Mouse (Mus musculus) adrenal gland, postnatal 10 days (tissue): Measurements from ENCODE around the gene Cercam. TPM values are rescaled to one million over a fixed set of nuclear protein-coding genes. Genes with fewer than 3 reads are reported as not detected.
"Not testable (repeated sequence)": the region's sequence is repeated elsewhere in the genome, so short reads cannot be mapped to it uniquely, and the experiment has no call there.

Experiments used
- DNase-seq: peaks from one replicate; pipeline ENCODE4 v3.0.0; 2021; ENCODE audit warnings: mixed read lengths
- microRNA-seq: library from miRNA; unstranded; fragments of <30 nt; microRNA quantifications from one replicate; pipeline ENCODE4 v1.2.0, GENCODE M21; 2021
- total RNA-seq, 2 experiments: library from RNA; stranded (reverse); gene quantifications; 2 replicates each; pipeline ENCODE4 v1.2.3; 2021

The Cercam gene
- total RNA-seq, 2 experiments from 2014 or later: 16.6 to 19.0 TPM

GRCm38 (mm10) chr2:29897366-29897765 lies 28.4 kb downstream of the Cercam start:
- DNase-seq: no peak

GRCm38 (mm10) chr2:29898081-29898480 lies 29.1 kb downstream of the Cercam start:
- DNase-seq: no peak

- no peak for DNase-seq
Measured at GRCm38 (mm10) chr2:29902194-29902593, 33.2 kb downstream of the Cercam start.

GRCm38 (mm10) chr2:29908171-29908570 lies 39.2 kb downstream of the Cercam start:
- not testable (repeated sequence) for DNase-seq

- no peak for DNase-seq
Measured at GRCm38 (mm10) chr2:29910042-29910441, 41.1 kb downstream of the Cercam start.

GRCm38 (mm10) chr2:29917621-29918020 lies 48.7 kb downstream of the Cercam start:
- peak; percentile 39 for DNase-seq

- peak; percentile 71 for DNase-seq
Measured at GRCm38 (mm10) chr2:29922011-29922410, 53.0 kb downstream of the Cercam start.

GRCm38 (mm10) chr2:29926542-29926941 lies 57.6 kb downstream of the Cercam start:
- DNase-seq: no peak

GRCm38 (mm10) chr2:29930506-29930905 lies 61.5 kb downstream of the Cercam start:
- no peak for DNase-seq

GRCm38 (mm10) chr2:29931194-29931593 lies 62.2 kb downstream of the Cercam start:
- no peak for DNase-seq

Small RNA genes within 50 kb of the gene (microRNA-seq; reads per million reads assigned to microRNA genes)
- not detected for gene Mir219a-2
- gene Mir219b: not detected

Other genes with a start within 250 kb of the Cercam start
- gene Rapgef1, start 249.4 kb upstream of the Cercam start, total RNA-seq: 10 to 100 TPM; 58.5 to 66.5 TPM
- under 1 TPM in 1 of 2 experiments, not detected in 1; 0.48 TPM for gene Gm13420, start 117.5 kb upstream of the Cercam start, total RNA-seq
- not detected for gene Gm13547, start 109.9 kb upstream of the Cercam start, total RNA-seq
- 10 to 100 TPM; 16.4 to 21.8 TPM for gene Coq4, start 81.7 kb upstream of the Cercam start, total RNA-seq
- 10 to 100 TPM; 25.7 to 43.1 TPM for gene Trub2, start 80.7 kb upstream of the Cercam start, total RNA-seq
- gene Slc27a4, start 66.5 kb upstream of the Cercam start, total RNA-seq: 10 to 100 TPM; 26.8 to 27.8 TPM
- 10 to 100 TPM; 39.4 to 43.6 TPM for gene Urm1, start 49.1 kb upstream of the Cercam start, total RNA-seq
- 10 to 100 TPM; 41.1 to 44.6 TPM for gene Odf2, start 20.1 kb downstream of the Cercam start, total RNA-seq
- gene Gle1, start 66.3 kb downstream of the Cercam start, total RNA-seq: 10 to 100 TPM; 31.8 to 36.5 TPM
- 100 to 1,000 TPM; 200 to 226 TPM for gene Sptan1, start 96.4 kb downstream of the Cercam start, total RNA-seq
- gene Wdr34, start 179.7 kb downstream of the Cercam start, total RNA-seq: 10 to 100 TPM; 20.1 to 24.4 TPM
- gene Set, start 188.2 kb downstream of the Cercam start, total RNA-seq: 100 to 1,000 TPM; 216 to 221 TPM
- gene Pkn3, start 208.5 kb downstream of the Cercam start, total RNA-seq: 10 to 100 TPM in 1 of 2 experiments, 1 to 10 TPM in 1; 6.3 to 10.1 TPM
- gene Zdhhc12, start 224.5 kb downstream of the Cercam start, total RNA-seq: 10 to 100 TPM; 14.9 to 19.0 TPM